In genomic region chr10:52072482-52072881, GRCm38 (mm10) we compare ENCODE assay signal across 8 mouse cellular contexts. TPM values are rescaled to one million over a fixed set of nuclear protein-coding genes. Genes with fewer than 3 reads are reported as not detected.
DNase-seq lines count a peak whose midpoint lies in the region; ATAC-seq and TF ChIP-seq lines count a peak whose summit lies in the region.

No protein-coding gene starts in this region.

- peak; percentile 24 for DNase-seq in liver
- DNase-seq in adrenal gland, adult (ENCODE audit: inconsistent age in 2 of 2, low spot score in 1 of 2), result peak; percentile 33 to 82
- peak; percentile 1 to 64 for DNase-seq in kidney, adult 8-10 months
- DNase-seq in limb, embryonic 14.5 days (ENCODE audit: low spot score), result peak; percentile 66
- peak; percentile 32 to 55 for DNase-seq in right cerebral cortex, postnatal 10 days (ENCODE audit: low spot score in 2 of 2)
- no peak for DNase-seq in thymus, postnatal 25 days

- 0 out of 2 replicates have a peak, but pooled peaks have one; percentile 7 for TF ChIP-seq CTCF in embryonic fibroblast, embryonic 13.5 days (IDR thresholded peaks at IDR 0.05; ENCODE audit: borderline replicate concordance, insufficient read depth, low read length)

- H3K4me2 ChIP-seq in liver, embryonic 12.5 days, result no peak overlapping the region
- H3K4me2 ChIP-seq in limb, embryonic 14.5 days (replicated peaks; ENCODE audit: low read depth, low read length, severe bottlenecking), result no peak overlapping the region

- no peak for TF ChIP-seq POLR2A in embryonic fibroblast, embryonic 13.5 days (IDR thresholded peaks at IDR 0.05; ENCODE audit: low read depth, low read length)
- no peak for TF ChIP-seq POLR2A in limb, embryonic 14.5 days (IDR thresholded peaks at IDR 0.05; ENCODE audit: borderline replicate concordance, extremely low read depth, insufficient read depth, insufficient read length)

- H3K4me3 ChIP-seq in liver, embryonic 12.5 days, result no peak overlapping the region
- no peak overlapping the region for H3K4me3 ChIP-seq in embryonic fibroblast, embryonic 13.5 days (ENCODE audit: insufficient read depth, low read length)
- no peak overlapping the region for H3K4me3 ChIP-seq in limb, embryonic 14.5 days (replicated peaks; ENCODE audit: low read length)

- no peaks in the 10 kb centered on the region for H3K36me3 ChIP-seq in liver, embryonic 12.5 days
- no peaks in the 10 kb centered on the region for H3K36me3 ChIP-seq in limb, embryonic 14.5 days (ENCODE audit: control insufficient read depth, insufficient read depth, low read length)

- H3K9me3 ChIP-seq in liver, embryonic 12.5 days (replicated peaks), result no peaks in the 10 kb centered on the region
- H3K9me3 ChIP-seq in limb, embryonic 14.5 days (ENCODE audit: control insufficient read depth, low read length), result no peaks in the 10 kb centered on the region

- H3K9ac ChIP-seq in liver, embryonic 12.5 days, result no peak overlapping the region
- H3K9ac ChIP-seq in limb, embryonic 14.5 days (ENCODE audit: low read depth, low read length, severe bottlenecking), result no peak overlapping the region

- H3K27me3 ChIP-seq in liver, embryonic 12.5 days (replicated peaks), result no peaks in the 10 kb centered on the region
- H3K27me3 ChIP-seq in limb, embryonic 14.5 days (ENCODE audit: control insufficient read depth, insufficient read depth, low read length), result no peaks in the 10 kb centered on the region

- ATAC-seq in liver, embryonic 12.5 days, result no peak
- no peak for ATAC-seq in limb, embryonic 14.5 days (ENCODE audit: low FRiP score, low read depth)

- no peak overlapping the region for H3K27ac ChIP-seq in liver, embryonic 12.5 days
- H3K27ac ChIP-seq in embryonic fibroblast, embryonic 13.5 days (ENCODE audit: insufficient read depth, low read length), result no peak overlapping the region
- H3K27ac ChIP-seq in limb, embryonic 14.5 days (replicated peaks; ENCODE audit: low read depth, low read length), result no peak overlapping the region

- no peaks in the 10 kb centered on the region for H3K4me1 ChIP-seq in liver, embryonic 12.5 days
- H3K4me1 ChIP-seq in embryonic fibroblast, embryonic 13.5 days (ENCODE audit: control insufficient read depth, insufficient read depth, low read length), result no peaks in the 10 kb centered on the region
- no peaks in the 10 kb centered on the region for H3K4me1 ChIP-seq in limb, embryonic 14.5 days (ENCODE audit: control insufficient read depth, insufficient read depth, low read length)

RNA-seq across cellular contexts. Expression of gene Vgll2, which starts 50.2 kb away (rescaled TPM):
- 0.31 and 0.69 TPM in 2 replicates for polyA plus RNA-seq in liver, embryonic 12.5 days (2016; fragmentation: Nextera tagmentation; extraction: Ambion mirVana)
- polyA plus RNA-seq in embryonic fibroblast, embryonic 13.5 days (2011; ENCODE audit: insufficient read length, low read depth, missing spikeins), result not detected in 2 replicates
- 71.5 and 111 TPM in 2 replicates for polyA plus RNA-seq in limb, embryonic 14.5 days (2012; rRNA removed)
- 36.3 and 48.6 TPM in 2 replicates for polyA plus RNA-seq in limb, embryonic 14.5 days (2014; fragmentation: Nextera tagmentation; extraction: Ambion mirVana)

Comparison
In these comparisons a context has a peak if more than half of its experiments do, and no peak if none do; other contexts are left out.
1. RNA of gene Vgll2, which starts 50.2 kb away (polyA plus RNA-seq): 36.3 to 111 TPM in limb, embryonic 14.5 days; 0.31 to 0.69 TPM in liver, embryonic 12.5 days and not detected in embryonic fibroblast, embryonic 13.5 days; every median in the first group is over 10 times any median in the second.